Mouse (Mus musculus) heart, adult 2 months (tissue): ENCODE measurements at regions not wholly inside any gene's neighbourhood (a gene's known extent, or its start where the extent isn't known, plus 50 kb on each side); places are given as distances from the start of the nearest gene placed in this dataset.

ENCODE experiments used
- DNase-seq, 2 experiments: peaks; one replicate each; pipeline ENCODE4 v3.0.0; 2021
- H3K27ac ChIP-seq: fragments of 200-600 bp; 2 replicates; pipeline ENCODE4 v1.8.1; 2022
- H3K27me3 ChIP-seq: fragments of 200-500 bp; 2 replicates; pipeline ENCODE4 v1.6.1; 2012; ENCODE audit warnings: mild to moderate bottlenecking, low read length, inconsistent platforms, mixed read lengths; ENCODE audit not compliant: control insufficient read depth, insufficient read depth
- H3K36me3 ChIP-seq: fragments of 200-500 bp; 2 replicates; pipeline ENCODE4 v1.6.1; 2012; ENCODE audit warnings: low read length, inconsistent platforms; ENCODE audit not compliant: control insufficient read depth, insufficient read depth
- H3K4me1 ChIP-seq: fragments of 200-500 bp; 2 replicates; pipeline ENCODE4 v1.6.1; 2011; ENCODE audit warnings: low read length; ENCODE audit not compliant: control insufficient read depth, insufficient read depth
- H3K4me3 ChIP-seq: fragments of 200-600 bp; 2 replicates; pipeline ENCODE4 v1.8.1; 2022
- H3K79me2 ChIP-seq: fragments of 200-500 bp; replicated peaks from 2 replicates; pipeline ENCODE4 v1.6.1; 2012; ENCODE audit warnings: mild to moderate bottlenecking, inconsistent platforms, low read length, moderate library complexity, mixed read lengths; ENCODE audit not compliant: control insufficient read depth, insufficient read depth
- H3K9ac ChIP-seq: fragments of 200-500 bp; 2 replicates; pipeline ENCODE4 v1.6.1; 2012; ENCODE audit warnings: low read depth, mild to moderate bottlenecking, control low read depth, inconsistent platforms, low read length, mixed read lengths
- CTCF ChIP-seq: fragments of 200-600 bp; IDR thresholded peaks from 2 replicates; pipeline ENCODE4 v1.8.1; 2022; ENCODE audit warnings: antibody characterized with exemption, mild to moderate bottlenecking, moderate library complexity
- EP300 ChIP-seq: fragments of 200-500 bp; IDR thresholded peaks from 2 replicates; pipeline ENCODE4 v1.6.1; 2011; ENCODE audit warnings: low read depth, low read length, control low read depth; ENCODE audit not compliant: insufficient read depth
- POLR2A ChIP-seq: fragments of 200-500 bp; IDR thresholded peaks from 2 replicates; pipeline ENCODE4 v1.6.1; 2011; ENCODE audit warnings: mild to moderate bottlenecking, low read depth, low read length, control low read depth; ENCODE audit not compliant: insufficient read depth
- WGBS: fragments of 180-500 bp; shearing (Covaris S2); methylation state at CpG from one replicate; pipeline ENCODE4 v1.1.7; 2018; 5-methylcytosine and 5-hydroxymethylcytosine counted together
- intact Hi-C: fragments of 180-260 bp; cut with DNase I; formaldehyde crosslinking; loops from one replicate; pipeline ENCODE4 v1.15.1; 2025

- TF ChIP-seq EP300 (no peak), CTCF (no peak)
- no peaks in the 10 kb centered on the region for H3K4me1 ChIP-seq
- 69% methylated on average over 3 of the region's 3 CpGs for WGBS
- DNase-seq: no peak
- H3K9ac ChIP-seq: no peak overlapping the region
- H3K4me3 ChIP-seq: no peak overlapping the region
- no peaks in the 10 kb centered on the region for H3K79me2 ChIP-seq
- H3K27ac ChIP-seq: no peak overlapping the region
- H3K27me3 ChIP-seq: no peaks in the 10 kb centered on the region
- intact Hi-C loops: no loop called here
- H3K36me3 ChIP-seq: no peaks in the 10 kb centered on the region
Observed at GRCm38 (mm10) chr9:98663011-98663410, 61.6 kb upstream of the Mrps22 start.

- no peak for TF ChIP-seq EP300
- TF ChIP-seq POLR2A: no peak
- TF ChIP-seq CTCF: no peak
- Histone ChIP-seq H3K27ac (no peak overlapping the region), H3K4me3 (no peak overlapping the region), H3K4me1 (no peaks in the 10 kb centered on the region), H3K36me3 (no peaks in the 10 kb centered on the region), H3K79me2 (no peaks in the 10 kb centered on the region), H3K27me3 (no peaks in the 10 kb centered on the region), H3K9ac (no peak overlapping the region)
- DNase-seq: no peak
- WGBS: 67% methylated on average over 2 of the region's 2 CpGs
- intact Hi-C loops: no loop called here
Observed at GRCm38 (mm10) chr9:98651681-98652080, 50.2 kb upstream of the Mrps22 start.
